Mouse (Mus musculus): ENCODE measurements at regions not wholly inside any gene's neighbourhood (a gene's known extent, or its start where the extent isn't known, plus 50 kb on each side); places are given as distances from the start of the nearest gene placed in this dataset.

DNA sequence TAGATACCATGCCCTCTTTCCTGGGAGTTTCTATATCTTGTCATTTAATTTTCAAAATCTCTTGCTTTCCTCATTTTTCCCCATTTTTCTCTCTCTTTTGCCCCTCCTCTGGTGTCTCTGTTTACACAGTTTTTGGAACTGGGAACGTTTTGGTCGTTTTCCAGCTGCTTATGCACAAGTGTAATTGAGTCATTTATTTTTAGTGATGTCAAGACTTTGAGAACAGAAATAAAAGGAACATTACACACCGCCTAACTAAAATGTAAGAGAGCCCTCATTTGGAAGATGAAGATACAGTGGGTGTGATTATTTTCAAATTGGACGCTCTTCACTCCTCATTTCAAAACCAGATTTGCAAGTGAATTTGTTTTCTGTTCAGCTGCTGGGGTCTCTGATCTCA is 176.0 kb upstream of the Zfp462 start:
- no peak for TF ChIP-seq CTCF (IDR thresholded peaks at IDR 0.05; ENCODE audit: low read depth, low read length)
- TF ChIP-seq GATA2 (IDR thresholded peaks at IDR 0.05; ENCODE audit: borderline replicate concordance, low read depth, low read length) = no peak

Measured in G1E (cell line).